Mouse (Mus musculus): Measurements from ENCODE around the gene Vrk1.

- TF ChIP-seq ZMIZ1 (IDR thresholded peaks at IDR 0.05; ENCODE audit: low read depth, low read length) (no peak), CTCF (conservative IDR thresholded peaks at IDR 0.05 in 1 of 2, IDR thresholded peaks at IDR 0.05 in 1 of 2; ENCODE audit: low read depth in 2 of 2, low read length in 2 of 2) (no peak), EP300 (IDR thresholded peaks at IDR 0.05; ENCODE audit: low read length) (no peak), MXI1 (IDR thresholded peaks at IDR 0.05; ENCODE audit: low read depth, low read length) (no peak), RAD21 (IDR thresholded peaks at IDR 0.05; ENCODE audit: low read depth, low read length) (no peak), RCOR1 (conservative IDR thresholded peaks at IDR 0.05; ENCODE audit: low read depth, low read length) (no peak), ZC3H11A (IDR thresholded peaks at IDR 0.05; ENCODE audit: low read depth, low read length) (no peak), NELFE (IDR thresholded peaks at IDR 0.05; ENCODE audit: low read depth, low read length) (no peak), HCFC1 (IDR thresholded peaks at IDR 0.05; ENCODE audit: low read depth, low read length) (no peak), ZNF384 (IDR thresholded peaks at IDR 0.05; ENCODE audit: low read depth, low read length) (no peak)
Observed at GRCm38 (mm10) chr12:105973691-105974090, 36.3 kb upstream of the Vrk1 start.

Measured in CH12.LX (cell line).